Mouse (Mus musculus) embryonic facial prominence, embryonic 14.5 days (tissue): ENCODE measurements around the gene Sec24d. TPM values are rescaled to one million over a fixed set of nuclear protein-coding genes. Genes with fewer than 3 reads are reported as not detected.

Experiments
- ATAC-seq: fragments of 200-750 bp; cut with Nextera tagmentation; 2 replicates; pipeline ENCODE4 v1.8.0; 2017; ENCODE audit warnings: low read depth, moderate number of reproducible peaks, moderate TSS enrichment
- DNase-seq: peaks from one replicate; pipeline ENCODE4 v3.0.0-alpha.2; 2015; ENCODE audit warnings: low spot score
- H3K27ac ChIP-seq: fragments of 300-500 bp; sonication (generic); replicated peaks from 2 replicates; pipeline ENCODE4 v1.5.1; 2014; ENCODE audit warnings: low read depth, mild to moderate bottlenecking, low read length, moderate library complexity
- H3K27me3 ChIP-seq: fragments of 300-500 bp; sonication (generic); replicated peaks from 2 replicates; pipeline ENCODE4 v1.6.1; 2014; ENCODE audit warnings: low read length; ENCODE audit not compliant: control insufficient read depth, insufficient read depth
- H3K36me3 ChIP-seq: fragments of 300-500 bp; sonication (generic); 2 replicates; pipeline ENCODE4 v1.6.1; 2014; ENCODE audit warnings: low read length, mixed read lengths; ENCODE audit not compliant: control insufficient read depth, insufficient read depth
- H3K4me1 ChIP-seq: fragments of 300-500 bp; sonication (generic); 2 replicates; pipeline ENCODE4 v1.6.1; 2014; ENCODE audit warnings: antibody characterized with exemption, low read length; ENCODE audit not compliant: control insufficient read depth, insufficient read depth
- H3K4me2 ChIP-seq: fragments of 300-500 bp; sonication (generic); 2 replicates; pipeline ENCODE4 v1.6.1; 2014; ENCODE audit warnings: low read depth, mild to moderate bottlenecking, low read length, moderate library complexity, mixed read lengths
- H3K4me3 ChIP-seq: fragments of 300-500 bp; sonication (generic); 2 replicates; pipeline ENCODE4 v1.5.1; 2014; ENCODE audit warnings: low read depth, mild to moderate bottlenecking, low read length
- H3K9ac ChIP-seq: fragments of 300-500 bp; sonication (generic); 2 replicates; pipeline ENCODE4 v1.6.1; 2014; ENCODE audit warnings: low read depth, mild to moderate bottlenecking, low read length, moderate library complexity, mixed read lengths
- H3K9me3 ChIP-seq: fragments of 300-500 bp; sonication (generic); 2 replicates; pipeline ENCODE4 v1.6.1; 2016; ENCODE audit warnings: low read length; ENCODE audit not compliant: control insufficient read depth
- WGBS: fragments of 180-500 bp; shearing (Covaris S2); extraction: QIAGEN DNeasy Blood & Tissue Kit; methylation state at CpG from one replicate; pipeline ENCODE4 v1.1.7; 2014; 5-methylcytosine and 5-hydroxymethylcytosine counted together
- polyA plus RNA-seq: library from polyadenylated mRNA; unstranded; fragments of >200 nt; fragmentation: Nextera tagmentation; extraction: Ambion mirVana; gene quantifications from 2 replicates; pipeline ENCODE4 v1.2.1, GENCODE M21; 2014

The Sec24d gene
- polyA plus RNA-seq, 1 experiment from 2014 or later = 125 TPM

- DNase-seq = no peak
- 67% methylated on average over 6 of the region's 6 CpGs for WGBS
- no peak for ATAC-seq
- no peak overlapping the region for H3K4me3 ChIP-seq
- no peaks in the 10 kb centered on the region for H3K9me3 ChIP-seq
- no peak overlapping the region for H3K9ac ChIP-seq
- peaks cover 43% of the 10 kb centered on the region for H3K36me3 ChIP-seq
- no peak overlapping the region for H3K27ac ChIP-seq
- H3K4me2 ChIP-seq = no peak overlapping the region
- H3K27me3 ChIP-seq = no peaks in the 10 kb centered on the region
- peaks cover 6% of the 10 kb centered on the region for H3K4me1 ChIP-seq
Measured at GRCm38 (mm10) chr3:123309141-123309540, 41.9 kb downstream of the Sec24d start.

DNA sequence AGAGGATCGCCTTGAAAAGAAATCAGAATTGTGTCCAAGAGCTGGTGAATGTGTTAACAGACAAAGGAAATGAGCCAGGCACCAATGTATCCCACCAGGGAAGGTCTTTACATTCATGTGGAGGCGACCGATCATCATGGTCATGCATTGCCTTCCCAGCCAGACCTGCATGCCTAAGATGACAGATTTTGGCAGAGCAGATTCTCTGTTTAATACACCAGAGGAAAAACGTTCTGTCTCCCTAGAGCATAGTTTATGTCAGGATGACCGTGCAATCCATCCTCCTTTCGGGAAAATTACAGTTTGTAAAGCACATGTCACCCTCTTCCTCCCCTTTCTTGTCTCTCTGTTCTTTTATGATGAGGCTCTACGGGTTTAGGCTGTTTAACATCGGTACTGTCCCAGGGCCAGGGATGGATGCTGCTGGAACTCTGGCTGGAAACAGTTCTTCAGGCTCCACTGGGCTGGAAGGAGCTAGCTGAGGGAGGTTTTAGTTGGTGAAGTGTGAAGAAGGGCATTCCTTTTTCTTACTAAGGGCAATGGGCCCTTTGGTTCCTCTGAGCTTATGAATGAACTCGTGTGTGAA lies 45.3 kb downstream of the Sec24d start:
- Histone ChIP-seq H3K9ac (no peak overlapping the region), H3K4me1 (peaks cover 6% of the 10 kb centered on the region), H3K27ac (no peak overlapping the region), H3K9me3 (no peaks in the 10 kb centered on the region), H3K4me3 (no peak overlapping the region), H3K27me3 (no peaks in the 10 kb centered on the region), H3K4me2 (no peak overlapping the region), H3K36me3 (peaks cover 16% of the 10 kb centered on the region)
- WGBS = 80% methylated on average over 9 of the region's 9 CpGs
- DNase-seq = no peak
- no peak for ATAC-seq

DNA sequence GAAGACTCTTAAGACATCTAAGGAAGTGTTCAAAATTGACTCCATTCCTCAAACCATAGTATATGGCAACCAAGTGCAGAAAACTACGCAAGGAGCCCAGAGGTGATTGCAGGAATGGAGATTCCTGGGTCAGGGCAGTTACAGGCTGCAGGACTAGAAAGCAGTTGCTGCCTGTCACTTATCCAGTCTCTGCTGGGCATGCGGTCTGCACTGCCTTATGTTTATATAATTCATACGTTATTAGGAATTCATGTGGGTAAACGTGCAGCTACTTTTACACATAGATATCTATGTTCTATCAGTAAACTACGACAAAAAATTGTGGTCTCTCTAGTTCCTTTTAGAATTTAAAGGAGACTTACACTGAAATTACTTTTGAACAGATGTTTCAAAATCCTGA lies 46.2 kb downstream of the Sec24d start:
- Histone ChIP-seq H3K9me3 (no peaks in the 10 kb centered on the region), H3K36me3 (peaks cover 12% of the 10 kb centered on the region; the same call in 1 of the 2 replicates), H3K27me3 (no peaks in the 10 kb centered on the region), H3K9ac (no peak overlapping the region), H3K27ac (peak overlapping the region; percentile 39; the same call in 1 of the 2 replicates), H3K4me3 (no peak overlapping the region), H3K4me1 (peaks cover 6% of the 10 kb centered on the region), H3K4me2 (0 out of 2 replicates have a peak overlapping the region, but pooled peaks have one; percentile 1)
- ATAC-seq (peak; percentile 64; the same call in 1 of the 2 replicates), DNase-seq (peak; percentile 55)
- WGBS = 39% methylated on average over 5 of the region's 5 CpGs

GRCm38 (mm10) chr3:123313920-123314614 lies 46.8 kb downstream of the Sec24d start:
- WGBS = 21% methylated on average over 12 of the region's 12 CpGs
- ATAC-seq = peak; percentile 87
- H3K36me3 ChIP-seq = peaks cover 12% of the 10 kb centered on the region; the same call in 1 of the 2 replicates
- no peaks in the 10 kb centered on the region for H3K9me3 ChIP-seq
- peak; percentile 62 for DNase-seq
- H3K4me1 ChIP-seq = peaks cover 6% of the 10 kb centered on the region
- no peak overlapping the region for H3K4me3 ChIP-seq
- H3K27me3 ChIP-seq = no peaks in the 10 kb centered on the region
- H3K27ac ChIP-seq = peak overlapping the region; percentile 39; the same call in 1 of the 2 replicates
- H3K9ac ChIP-seq = no peak overlapping the region
- H3K4me2 ChIP-seq = 0 out of 2 replicates have a peak overlapping the region, but pooled peaks have one; percentile 6

DNA sequence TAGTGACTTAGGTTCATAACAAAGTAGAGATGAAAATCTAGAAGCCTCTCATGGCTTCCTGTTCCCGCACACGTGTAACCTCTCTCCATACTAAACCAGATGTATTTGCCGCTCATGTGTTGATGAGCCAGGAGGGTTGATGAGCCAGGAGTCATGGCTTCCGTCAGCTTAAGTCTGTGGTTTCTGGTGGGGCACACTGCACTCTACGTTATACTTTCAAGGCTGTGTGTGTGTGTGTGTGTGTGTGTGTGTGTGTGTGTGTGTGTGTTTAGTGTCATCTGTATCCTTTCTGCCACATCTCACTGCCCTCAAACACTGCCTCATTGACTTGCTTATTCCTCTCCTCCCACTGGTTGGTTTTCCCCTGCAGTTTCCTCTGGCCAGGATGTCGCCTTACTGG lies 48.8 kb downstream of the Sec24d start:
- Histone ChIP-seq H3K4me2 (no peak overlapping the region), H3K36me3 (peaks cover 9% of the 10 kb centered on the region; the same call in 1 of the 2 replicates), H3K4me3 (no peak overlapping the region), H3K9ac (no peak overlapping the region), H3K4me1 (peaks cover 6% of the 10 kb centered on the region), H3K27ac (no peak overlapping the region), H3K27me3 (no peaks in the 10 kb centered on the region), H3K9me3 (no peaks in the 10 kb centered on the region)
- DNase-seq (no peak), ATAC-seq (no peak)
- 54% methylated on average over 6 of the region's 6 CpGs for WGBS

- DNase-seq = no peak
- peaks cover 6% of the 10 kb centered on the region for H3K4me1 ChIP-seq
- no peak for ATAC-seq
- peaks cover 9% of the 10 kb centered on the region; the same call in 1 of the 2 replicates for H3K36me3 ChIP-seq
- H3K4me2 ChIP-seq = no peak overlapping the region
- no peak overlapping the region for H3K27ac ChIP-seq
- no peak overlapping the region for H3K4me3 ChIP-seq
- no peaks in the 10 kb centered on the region for H3K27me3 ChIP-seq
- no peak overlapping the region for H3K9ac ChIP-seq
- H3K9me3 ChIP-seq = no peaks in the 10 kb centered on the region
- WGBS = 80% methylated on average over 9 of the region's 9 CpGs
Measured at GRCm38 (mm10) chr3:123317081-123317480, 49.8 kb downstream of the Sec24d start.

DNA sequence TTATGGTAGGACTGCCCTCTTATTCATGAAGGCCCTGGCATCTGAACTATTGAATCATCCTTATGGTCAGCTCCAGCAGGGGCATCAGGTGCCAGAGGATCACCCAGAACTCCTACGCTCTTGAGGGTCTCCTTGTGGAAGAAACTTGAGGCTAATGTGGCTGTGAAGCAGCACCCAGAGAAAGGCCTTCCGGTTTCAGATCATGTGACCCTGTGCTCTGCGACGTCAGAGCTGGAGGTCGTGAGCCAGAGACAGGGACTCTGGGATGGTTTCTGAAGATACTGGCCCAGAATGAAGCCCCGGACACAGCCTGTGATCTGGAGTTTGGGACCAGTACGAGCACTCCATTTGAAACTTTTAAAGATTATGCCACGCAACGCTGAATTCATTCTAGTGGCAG lies 53.1 kb downstream of the Sec24d start:
- Histone ChIP-seq H3K9ac (no peak overlapping the region), H3K36me3 (peaks cover 16% of the 10 kb centered on the region; the same call in 1 of the 2 replicates), H3K4me3 (no peak overlapping the region), H3K27me3 (no peaks in the 10 kb centered on the region), H3K27ac (no peak overlapping the region), H3K4me1 (no peaks in the 10 kb centered on the region), H3K9me3 (no peaks in the 10 kb centered on the region), H3K4me2 (no peak overlapping the region)
- DNase-seq (no peak), ATAC-seq (no peak)
- WGBS = 77% methylated on average over 9 of the region's 9 CpGs

DNA sequence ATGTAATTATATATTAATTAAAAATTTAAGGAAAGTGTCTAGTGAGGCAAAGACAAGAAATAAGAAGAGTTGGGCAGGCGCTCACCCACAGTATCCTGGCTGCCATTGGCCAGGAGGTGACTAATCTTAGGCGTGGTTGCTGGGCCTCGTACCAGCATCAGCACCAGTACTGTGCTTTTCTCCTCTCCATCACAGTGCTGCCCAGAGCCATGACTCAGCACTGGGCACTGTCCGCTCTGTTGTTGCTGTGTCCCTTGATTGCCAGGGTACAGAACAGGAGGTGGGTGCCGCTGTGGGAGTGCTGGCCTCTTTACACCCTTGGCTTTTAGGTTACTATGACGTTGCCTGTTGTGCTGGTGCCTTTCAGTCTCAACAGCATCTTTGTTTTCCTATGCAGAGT lies 54.4 kb downstream of the Sec24d start:
- Histone ChIP-seq H3K4me2 (no peak overlapping the region), H3K4me3 (no peak overlapping the region), H3K9ac (no peak overlapping the region), H3K27ac (no peak overlapping the region), H3K36me3 (peaks cover 16% of the 10 kb centered on the region; the same call in 1 of the 2 replicates), H3K9me3 (no peaks in the 10 kb centered on the region), H3K27me3 (no peaks in the 10 kb centered on the region), H3K4me1 (no peaks in the 10 kb centered on the region)
- ATAC-seq (0 out of 2 replicates have a peak, but pooled peaks have one; percentile 20), DNase-seq (no peak)
- 77% methylated on average over 5 of the region's 6 CpGs for WGBS
